Mouse (Mus musculus) C2C12 (cell line): Measurements from ENCODE around the gene Rapgefl1. TPM values are rescaled to one million over a fixed set of nuclear protein-coding genes. Genes with fewer than 3 reads are reported as not detected.

Experiments
- H3K27me3 ChIP-seq: one replicate; pipeline ENCODE4 v1.6.1; 2011; ENCODE audit not compliant: control insufficient read depth, insufficient read depth, insufficient read length
- H3K36me3 ChIP-seq: one replicate; pipeline ENCODE4 v1.6.1; 2011; ENCODE audit not compliant: control insufficient read depth, insufficient read depth
- H3K4me3 ChIP-seq: one replicate; pipeline ENCODE4 v1.5.1; 2011; ENCODE audit warnings: mild to moderate bottlenecking, control low read depth; ENCODE audit not compliant: poor library complexity, insufficient read depth, severe bottlenecking
- H3K79me2 ChIP-seq: one replicate; pipeline ENCODE4 v1.6.1; 2011; ENCODE audit not compliant: control insufficient read depth, insufficient read depth
- H3K79me3 ChIP-seq: one replicate; pipeline ENCODE4 v1.6.1; 2011; ENCODE audit warnings: low read depth, control low read depth
- H3ac ChIP-seq: one replicate; pipeline ENCODE3; 2011; ENCODE audit warnings: low read depth; ENCODE audit not compliant: control insufficient read depth, insufficient read length
- CEBPB ChIP-seq: IDR thresholded peaks from one replicate; pipeline ENCODE4 v1.6.1; 2011; ENCODE audit warnings: low read depth, mild to moderate bottlenecking, control low read depth, moderate library complexity
- CTCF ChIP-seq: IDR thresholded peaks from one replicate; pipeline ENCODE4 v1.5.1; 2011; ENCODE audit not compliant: control insufficient read depth, insufficient read depth, insufficient read length
- FOSL1 ChIP-seq: IDR thresholded peaks from one replicate; pipeline ENCODE4 v1.8.0; 2011; ENCODE audit warnings: mild to moderate bottlenecking, low read length; ENCODE audit not compliant: poor library complexity, insufficient read depth, severe bottlenecking
- MAX ChIP-seq: IDR thresholded peaks from one replicate; pipeline ENCODE4 v1.6.1; 2011; ENCODE audit warnings: mild to moderate bottlenecking, control low read depth
- MYOD1 ChIP-seq: IDR thresholded peaks from one replicate; pipeline ENCODE4 v1.6.1; 2011; ENCODE audit warnings: low read depth; ENCODE audit not compliant: control insufficient read depth, insufficient read length
- MYOG ChIP-seq: IDR thresholded peaks from one replicate; pipeline ENCODE4 v1.6.1; 2011; ENCODE audit not compliant: control insufficient read depth, insufficient read length; ENCODE audit errors: extremely low read depth
- USF1 ChIP-seq: IDR thresholded peaks from one replicate; pipeline ENCODE4 v1.6.1; 2011; ENCODE audit warnings: low read depth, mild to moderate bottlenecking, control low read depth, moderate library complexity
- long read RNA-seq, 2 experiments: library from polyadenylated mRNA; unstranded; transcript quantifications; one replicate each; pipeline ENCODE4 v2.0.0; 2019 to 2020
- polyA plus RNA-seq: library from polyadenylated mRNA; unstranded; fragments of >200 nt; fragmentation: generic; extraction: Trizol; gene quantifications from one replicate; pipeline ENCODE4 v1.2.1, GENCODE M21; 2012; ENCODE audit warnings: missing spikeins

Gene Rapgefl1
- polyA plus RNA-seq: 0.66 TPM
- long read RNA-seq, experiment 1: 0 reads
- long read RNA-seq, experiment 2: 0 reads

GRCm38 (mm10) chr11:98836651-98837141 lies at the start of gene Rapgefl1:
Rapgefl1 (plus strand) TSS chr11:98836785.
- Histone ChIP-seq H3K4me3 (peak within 1 kb of the TSS; percentile 26), H3ac (peak within 1 kb of the TSS; percentile 58), H3K79me2 (no peaks in the 10 kb centered on the region), H3K79me3 (no peaks in the 10 kb centered on the region), H3K27me3 (no peaks in the 10 kb centered on the region), H3K36me3 (peaks cover 26% of the 10 kb centered on the region)
- no peak for TF ChIP-seq MAX
- TF ChIP-seq MYOD1: no peak
- no peak for TF ChIP-seq USF1
- TF ChIP-seq CTCF: no peak
- TF ChIP-seq MYOG: no peak
- no peak for TF ChIP-seq CEBPB
- no peak for TF ChIP-seq FOSL1

- Histone ChIP-seq H3K27me3 (no peaks in the 10 kb centered on the region), H3ac (no peak overlapping the region), H3K4me3 (no peak overlapping the region), H3K79me2 (no peaks in the 10 kb centered on the region), H3K79me3 (no peaks in the 10 kb centered on the region), H3K36me3 (no peaks in the 10 kb centered on the region)
- no peak for TF ChIP-seq USF1
- TF ChIP-seq CTCF: no peak
- no peak for TF ChIP-seq CEBPB
- TF ChIP-seq MAX: no peak
- TF ChIP-seq FOSL1: no peak
- no peak for TF ChIP-seq MYOD1
- TF ChIP-seq MYOG: no peak
Observed at GRCm38 (mm10) chr11:98787229-98787628, 49.4 kb upstream of the Rapgefl1 start.

GRCm38 (mm10) chr11:98787691-98788090 lies 48.9 kb upstream of the Rapgefl1 start:
- H3K79me3 ChIP-seq: no peaks in the 10 kb centered on the region
- TF ChIP-seq FOSL1 (no peak), MYOD1 (no peak), MAX (no peak), CEBPB (no peak), MYOG (no peak), USF1 (no peak), CTCF (no peak)

DNA sequence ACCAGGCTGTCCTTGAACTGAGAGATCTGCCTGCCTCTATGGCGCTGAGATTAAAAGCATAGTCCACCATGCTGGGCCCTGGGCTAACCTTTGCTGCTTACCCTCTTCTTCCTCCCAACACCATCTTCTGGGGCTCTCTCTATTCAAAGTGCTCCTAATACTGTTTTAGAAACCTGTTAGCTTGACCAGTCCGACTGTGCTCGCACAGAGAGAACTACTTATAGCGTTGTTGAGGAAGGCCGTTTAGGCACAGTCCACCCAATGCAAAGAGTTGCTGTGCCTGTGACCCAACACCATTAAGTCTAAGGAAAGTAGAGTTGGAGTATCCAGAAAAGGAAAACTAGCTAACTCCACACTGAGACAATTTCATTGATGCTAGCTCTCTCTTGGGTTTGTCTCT lies 48.4 kb upstream of the Rapgefl1 start:
- Histone ChIP-seq H3K4me3 (no peak overlapping the region), H3K36me3 (no peaks in the 10 kb centered on the region), H3K79me3 (no peaks in the 10 kb centered on the region), H3ac (no peak overlapping the region), H3K27me3 (no peaks in the 10 kb centered on the region), H3K79me2 (no peaks in the 10 kb centered on the region)
- TF ChIP-seq USF1: no peak
- TF ChIP-seq MYOD1: no peak
- TF ChIP-seq CEBPB: no peak
- no peak for TF ChIP-seq MYOG
- no peak for TF ChIP-seq CTCF
- TF ChIP-seq FOSL1: no peak
- TF ChIP-seq MAX: no peak

More at GRCm38 (mm10) chr11:98787691-98788090, 48.9 kb upstream of the Rapgefl1 start:
- Histone ChIP-seq H3K36me3 (no peaks in the 10 kb centered on the region), H3K27me3 (no peaks in the 10 kb centered on the region), H3K79me2 (no peaks in the 10 kb centered on the region), H3K4me3 (no peak overlapping the region), H3ac (no peak overlapping the region)

DNA sequence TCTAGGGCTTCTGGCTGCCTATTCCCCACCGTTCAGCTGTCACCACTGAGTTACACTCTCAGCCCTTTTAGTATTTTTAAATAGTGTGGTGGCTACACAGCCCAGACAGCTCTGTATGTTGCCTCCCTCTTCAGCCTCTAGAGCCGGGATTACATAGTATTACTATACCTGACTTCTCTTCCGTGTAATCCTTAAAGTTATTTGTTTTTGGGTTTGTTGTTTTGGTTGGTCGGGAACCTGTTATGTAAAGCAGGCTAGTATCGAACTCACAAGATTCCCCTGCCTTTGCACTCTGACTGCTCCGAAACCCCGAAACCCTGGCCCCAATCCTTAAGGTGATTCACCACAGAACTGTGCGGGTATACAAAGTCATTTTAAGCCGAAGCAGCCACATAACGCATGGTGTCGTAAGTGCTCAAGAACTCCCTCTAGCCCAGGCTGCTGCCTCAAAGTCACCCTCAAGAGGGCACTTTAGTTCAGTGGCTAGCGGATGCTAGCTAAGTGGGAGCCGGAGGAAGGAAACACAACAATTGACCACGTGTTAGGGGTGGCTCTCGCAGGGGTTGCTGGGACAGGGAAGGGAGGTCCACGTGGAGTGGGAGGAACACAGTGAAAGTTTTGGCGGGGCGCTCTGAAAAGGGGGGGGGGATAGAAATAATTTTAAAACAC lies 47.9 kb upstream of the Rapgefl1 start:
- Histone ChIP-seq H3K79me2 (peaks cover 2% of the 10 kb centered on the region), H3K4me3 (peak overlapping the region; percentile 43), H3K79me3 (no peaks in the 10 kb centered on the region), H3ac (peak overlapping the region; percentile 33), H3K36me3 (no peaks in the 10 kb centered on the region), H3K27me3 (no peaks in the 10 kb centered on the region)
- TF ChIP-seq USF1 (peak; percentile 88), MAX (peak; percentile 99), FOSL1 (no peak), MYOD1 (no peak), CTCF (peak; percentile 67), CEBPB (peak; percentile 34), MYOG (no peak)
